Mouse (Mus musculus) heart, embryonic 10.5 days (tissue): Measurements from ENCODE around the gene Set. TPM values are rescaled to one million over a fixed set of nuclear protein-coding genes. Genes with fewer than 3 reads are reported as not detected.

Experiments
- DNase-seq: peaks from one replicate; pipeline ENCODE4 v3.0.0-alpha.2; 2017; ENCODE audit warnings: low spot score
- H3K27ac ChIP-seq: fragments of 300-500 bp; sonication (generic); 2 replicates; pipeline ENCODE4 v1.5.1; 2016; ENCODE audit warnings: mild to moderate bottlenecking
- H3K27me3 ChIP-seq: fragments of 300-500 bp; sonication (generic); 2 replicates; pipeline ENCODE4 v1.6.1; 2016; ENCODE audit warnings: mild to moderate bottlenecking; ENCODE audit not compliant: poor library complexity, insufficient read depth, severe bottlenecking
- H3K36me3 ChIP-seq: fragments of 300-500 bp; sonication (generic); 2 replicates; pipeline ENCODE4 v1.6.1; 2016; ENCODE audit warnings: mild to moderate bottlenecking, moderate library complexity
- H3K4me1 ChIP-seq: fragments of 300-500 bp; sonication (generic); 2 replicates; pipeline ENCODE4 v1.6.1; 2016; ENCODE audit warnings: mild to moderate bottlenecking
- H3K4me3 ChIP-seq: fragments of 300-500 bp; sonication (generic); 2 replicates; pipeline ENCODE4 v1.5.1; 2016; ENCODE audit warnings: mild to moderate bottlenecking, moderate library complexity
- H3K9me3 ChIP-seq: fragments of 300-500 bp; sonication (generic); 2 replicates; pipeline ENCODE4 v1.6.1; 2016; ENCODE audit warnings: mild to moderate bottlenecking, moderate library complexity
- WGBS: fragments of 180-500 bp; shearing (Covaris S2); methylation state at CpG from one replicate; pipeline ENCODE4 v1.1.7; 2016; 5-methylcytosine and 5-hydroxymethylcytosine counted together
- polyA plus RNA-seq: library from polyadenylated mRNA; unstranded; fragments of >200 nt; fragmentation: Nextera tagmentation; extraction: Ambion mirVana; gene quantifications from 2 replicates; pipeline ENCODE4 v1.2.1, GENCODE M21; 2016

The Set gene
- 341 and 570 TPM in 2 replicates for polyA plus RNA-seq

DNA sequence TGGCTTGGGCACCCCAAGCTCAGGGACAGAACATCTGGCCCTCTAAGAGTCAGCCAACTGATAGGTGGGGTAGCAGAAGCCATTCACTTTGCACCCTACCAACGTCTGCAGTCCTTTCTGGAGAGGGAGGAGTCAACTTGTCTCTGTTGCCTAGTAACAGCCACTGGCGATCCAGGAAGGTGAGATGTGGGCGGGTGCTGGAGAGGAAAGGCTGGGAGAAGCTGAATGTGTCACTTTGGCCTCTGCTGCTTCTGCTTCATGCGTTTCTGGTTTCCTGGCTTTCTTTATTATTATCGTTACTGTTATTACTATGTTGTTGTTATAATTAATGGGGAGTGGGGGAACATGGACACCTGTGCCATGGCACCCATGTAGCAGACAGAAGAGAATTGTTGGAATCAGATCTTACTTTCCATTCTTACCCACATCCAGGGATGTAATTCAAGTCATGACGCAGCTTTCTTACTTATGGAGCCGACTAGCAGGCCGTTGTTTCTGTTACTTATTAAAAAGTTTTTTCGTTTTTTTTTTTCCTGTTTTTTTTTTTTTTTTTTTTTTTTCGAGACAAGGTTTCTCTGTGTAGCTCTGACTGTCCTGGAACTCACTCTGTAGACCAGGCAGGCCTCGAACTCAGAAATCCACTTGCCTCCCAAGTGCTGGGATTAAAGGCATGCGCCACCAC lies at the start of gene Set:
TSS of gene Set (plus strand) at position 156 of the 682 bp plus-strand sequence.
- no peak for DNase-seq
- Histone ChIP-seq H3K27ac (no peak within 1 kb of the TSS), H3K9me3 (no peaks in the 10 kb centered on the region), H3K4me1 (peaks cover 14% of the 10 kb centered on the region), H3K36me3 (no peaks in the 10 kb centered on the region), H3K4me3 (no peak within 1 kb of the TSS), H3K27me3 (no peaks in the 10 kb centered on the region)
- 49% methylated on average over 12 of the region's 12 CpGs for WGBS

DNA sequence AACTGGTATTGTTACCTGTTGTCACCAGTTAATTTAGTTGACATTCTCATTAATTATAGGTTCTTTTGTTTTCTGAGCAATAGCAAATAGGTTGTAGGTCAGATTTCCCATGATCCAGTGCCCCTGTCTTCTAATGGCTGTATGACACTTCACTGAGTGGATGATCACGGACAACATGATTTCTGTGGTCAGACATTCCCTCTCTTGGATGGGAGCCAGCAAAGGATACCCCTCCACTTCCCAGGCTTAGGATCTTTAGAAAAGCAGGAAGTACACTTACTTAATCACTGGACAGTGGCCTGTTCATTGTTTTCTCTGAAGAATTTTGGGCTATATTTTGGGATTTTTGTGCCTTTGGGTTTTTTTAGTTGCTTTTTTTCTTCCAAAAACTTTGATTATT lies 48.1 kb upstream of the Set start:
- H3K36me3 ChIP-seq: peaks cover 100% of the 10 kb centered on the region
- no peak overlapping the region for H3K4me3 ChIP-seq
- no peak for DNase-seq
- H3K27me3 ChIP-seq: no peaks in the 10 kb centered on the region
- WGBS: 62% methylated on average over 1 of the region's 1 CpGs
- H3K4me1 ChIP-seq: no peaks in the 10 kb centered on the region
- no peak overlapping the region for H3K27ac ChIP-seq
- no peaks in the 10 kb centered on the region for H3K9me3 ChIP-seq

DNA sequence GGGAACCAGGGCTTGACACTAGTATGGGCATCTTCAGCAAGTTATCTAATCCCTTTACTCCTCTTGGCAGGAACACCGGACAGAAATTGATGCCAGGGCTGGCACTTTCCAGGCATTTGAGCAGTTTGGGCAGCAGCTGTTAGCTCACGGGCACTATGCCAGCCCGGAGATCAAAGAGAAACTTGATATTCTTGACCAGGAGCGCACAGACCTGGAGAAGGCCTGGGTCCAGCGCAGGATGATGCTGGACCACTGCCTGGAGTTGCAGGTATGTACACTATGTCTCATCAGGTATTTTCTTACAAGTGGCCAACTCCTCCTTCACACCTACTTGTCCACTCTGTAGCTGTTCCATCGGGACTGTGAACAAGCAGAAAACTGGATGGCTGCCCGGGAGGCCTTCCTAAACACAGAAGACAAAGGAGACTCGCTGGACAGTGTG lies 46.3 kb upstream of the Set start:
- Histone ChIP-seq H3K27ac (no peak overlapping the region), H3K36me3 (peaks cover 100% of the 10 kb centered on the region), H3K27me3 (no peaks in the 10 kb centered on the region), H3K4me3 (no peak overlapping the region), H3K4me1 (no peaks in the 10 kb centered on the region), H3K9me3 (no peaks in the 10 kb centered on the region)
- WGBS: 88% methylated on average over 8 of the region's 8 CpGs
- no peak for DNase-seq

DNA sequence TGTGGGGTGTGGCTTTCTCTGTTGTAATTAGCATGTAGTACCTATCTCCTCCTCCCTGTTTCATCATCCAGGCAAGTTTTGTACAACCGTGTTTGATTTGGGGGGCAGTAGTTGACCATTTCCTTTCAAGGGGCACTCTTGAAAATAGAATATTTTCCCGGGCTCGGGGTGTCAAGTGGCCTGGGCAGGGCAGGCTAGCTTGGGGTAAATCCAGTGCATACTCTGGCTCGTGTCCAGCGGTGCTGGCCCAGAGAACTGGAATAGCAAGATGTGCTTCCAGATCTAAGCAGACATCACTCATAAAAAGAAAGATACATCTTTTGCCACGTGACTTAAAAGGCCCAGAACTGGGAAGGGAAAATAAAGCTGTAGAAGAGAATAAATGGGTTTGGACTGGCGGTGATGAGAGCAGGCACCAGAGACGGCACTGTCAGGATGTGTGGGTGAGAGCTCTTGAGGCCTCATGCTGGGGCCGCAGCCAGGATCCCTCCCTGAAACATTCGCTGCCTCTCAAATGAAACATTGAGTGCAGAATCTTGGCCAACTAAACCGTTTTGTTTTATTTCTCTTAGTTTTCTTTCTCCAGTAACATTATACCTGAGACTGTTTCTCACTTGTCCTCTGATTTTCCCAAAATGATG lies 42.7 kb upstream of the Set start:
- Histone ChIP-seq H3K27ac (no peak overlapping the region), H3K4me3 (no peak overlapping the region), H3K9me3 (no peaks in the 10 kb centered on the region), H3K36me3 (peaks cover 99% of the 10 kb centered on the region), H3K27me3 (no peaks in the 10 kb centered on the region), H3K4me1 (no peaks in the 10 kb centered on the region)
- WGBS: 91% methylated on average over 11 of the region's 11 CpGs
- DNase-seq: no peak

DNA sequence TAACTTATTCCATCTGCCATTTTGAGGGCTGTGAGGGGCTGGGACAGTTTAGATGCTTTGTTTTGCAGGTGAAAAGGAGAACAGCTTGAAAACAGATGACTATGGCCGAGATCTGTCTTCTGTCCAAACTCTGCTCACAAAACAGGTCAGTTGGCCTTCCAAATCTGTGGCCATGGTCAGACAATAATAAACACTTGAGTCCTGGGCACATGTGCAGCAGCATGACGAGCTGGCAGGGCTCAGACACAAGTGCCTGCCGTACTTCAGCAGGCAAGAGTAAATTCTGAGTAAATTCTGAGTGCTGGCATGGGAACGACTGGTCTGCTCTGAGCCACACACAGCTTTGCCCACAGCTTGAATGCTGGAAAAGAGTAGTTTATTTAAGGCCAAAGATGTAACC lies 31.7 kb upstream of the Set start:
- Histone ChIP-seq H3K4me3 (no peak overlapping the region), H3K9me3 (no peaks in the 10 kb centered on the region), H3K27me3 (no peaks in the 10 kb centered on the region), H3K4me1 (no peaks in the 10 kb centered on the region), H3K27ac (no peak overlapping the region), H3K36me3 (peaks cover 99% of the 10 kb centered on the region)
- DNase-seq: no peak
- 88% methylated on average over 4 of the region's 4 CpGs for WGBS

DNA sequence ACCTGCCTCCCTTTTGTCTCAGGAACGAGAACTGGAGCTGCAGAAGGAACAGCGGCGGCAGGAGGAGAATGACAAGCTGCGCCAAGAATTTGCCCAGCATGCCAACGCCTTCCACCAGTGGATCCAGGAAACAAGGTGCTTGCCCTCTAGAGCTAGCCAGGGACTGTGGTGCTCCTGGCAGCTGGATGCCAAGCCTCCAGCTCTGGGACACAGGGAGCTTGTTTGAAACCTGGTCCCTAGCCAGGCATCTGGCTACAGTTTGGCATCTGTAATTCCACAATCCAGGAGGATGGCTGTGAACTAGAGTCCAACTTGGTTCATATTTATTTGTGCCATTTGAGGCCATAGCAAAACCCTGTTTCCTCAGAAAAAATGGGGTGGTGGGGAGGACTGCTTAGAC lies 30.2 kb upstream of the Set start:
- 90% methylated on average over 5 of the region's 5 CpGs for WGBS

DNA sequence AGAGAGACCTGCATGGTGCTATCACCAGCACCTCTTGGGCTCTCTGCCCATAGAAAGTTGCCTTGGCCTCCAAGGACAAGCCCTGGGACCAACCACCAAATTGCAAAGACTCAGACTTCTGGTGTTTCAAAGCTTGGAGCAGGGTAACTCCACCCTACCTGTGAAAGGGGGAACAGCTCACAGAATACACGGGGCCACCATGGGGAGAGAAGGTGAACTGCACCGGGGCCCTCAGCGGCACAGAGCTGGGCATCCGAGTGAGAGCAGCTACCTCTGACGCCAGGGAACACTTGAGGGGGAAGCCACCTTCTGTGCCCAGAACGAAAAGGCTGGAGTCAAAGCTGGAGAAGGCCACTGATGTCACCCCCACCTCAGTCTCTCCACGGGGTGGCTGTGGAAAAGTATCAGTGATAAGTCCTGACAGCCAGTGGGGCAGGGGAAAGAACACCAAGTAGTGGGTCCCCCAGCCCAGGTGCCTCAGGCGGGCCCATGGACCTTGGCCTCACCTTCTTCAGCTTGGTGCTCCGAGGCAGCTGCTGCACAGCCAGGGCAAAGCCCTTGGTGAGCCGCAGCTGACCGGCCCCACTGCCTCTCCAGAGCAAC lies 24.8 kb upstream of the Set start:
- Histone ChIP-seq H3K27ac (no peak overlapping the region), H3K4me1 (peaks cover 5% of the 10 kb centered on the region; the same call in 1 of the 2 replicates), H3K27me3 (no peaks in the 10 kb centered on the region), H3K36me3 (peaks cover 64% of the 10 kb centered on the region), H3K9me3 (no peaks in the 10 kb centered on the region), H3K4me3 (no peak overlapping the region)
- WGBS: 61% methylated on average over 11 of the region's 11 CpGs
- no peak for DNase-seq

More for the DNA sequence above, 30.2 kb upstream of the Set start:
- H3K4me3 ChIP-seq: no peak overlapping the region
- H3K4me1 ChIP-seq: no peaks in the 10 kb centered on the region
- DNase-seq: no peak
- H3K27me3 ChIP-seq: no peaks in the 10 kb centered on the region
- H3K9me3 ChIP-seq: no peaks in the 10 kb centered on the region
- H3K36me3 ChIP-seq: peaks cover 100% of the 10 kb centered on the region
- H3K27ac ChIP-seq: no peak overlapping the region

DNA sequence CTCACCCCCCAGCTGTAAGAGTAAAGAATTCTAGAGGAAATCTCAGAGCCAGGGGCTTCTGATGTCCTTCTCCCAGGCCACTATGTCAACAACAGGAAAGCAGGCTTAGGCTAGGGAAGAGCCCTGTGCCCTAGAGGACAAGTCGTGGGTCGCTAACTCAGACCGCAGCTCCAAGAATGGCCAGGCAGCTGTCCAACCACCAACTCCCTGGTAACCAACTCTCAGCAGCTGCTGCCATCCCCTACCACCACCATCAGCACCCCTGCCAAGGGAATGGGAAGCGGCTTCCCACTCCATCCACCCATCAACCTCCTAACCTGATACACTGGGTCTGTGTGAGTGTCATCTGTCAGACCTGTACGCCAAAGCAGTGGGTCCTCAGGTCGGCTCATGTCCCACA lies 24.2 kb upstream of the Set start:
- WGBS: 69% methylated on average over 6 of the region's 6 CpGs
- H3K4me3 ChIP-seq: no peak overlapping the region
- no peaks in the 10 kb centered on the region for H3K27me3 ChIP-seq
- H3K9me3 ChIP-seq: no peaks in the 10 kb centered on the region
- H3K27ac ChIP-seq: no peak overlapping the region
- peaks cover 63% of the 10 kb centered on the region for H3K36me3 ChIP-seq
- H3K4me1 ChIP-seq: peaks cover 5% of the 10 kb centered on the region; the same call in 1 of the 2 replicates
- DNase-seq: no peak

DNA sequence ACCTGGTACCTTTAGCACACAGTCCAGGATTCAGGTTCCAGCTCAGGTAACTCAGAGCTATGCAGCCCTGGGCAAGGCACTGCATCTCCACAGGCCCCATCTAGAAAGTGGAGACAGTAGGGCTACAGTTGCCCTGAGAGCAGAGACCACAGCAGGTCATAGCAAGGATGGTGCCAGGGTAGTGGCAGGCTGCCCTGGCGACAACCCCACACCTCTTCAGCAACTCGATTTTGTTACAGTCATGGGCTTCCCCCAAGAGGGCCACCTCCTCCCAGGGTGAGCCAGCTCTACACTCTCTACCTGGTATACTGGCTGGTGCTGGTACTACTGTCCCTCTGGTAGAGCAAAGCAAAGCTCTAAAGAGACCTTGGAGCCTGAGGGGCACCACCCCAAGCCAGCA lies 19.4 kb upstream of the Set start:
- peaks cover 11% of the 10 kb centered on the region for H3K4me1 ChIP-seq
- DNase-seq: no peak
- H3K9me3 ChIP-seq: no peaks in the 10 kb centered on the region
- no peaks in the 10 kb centered on the region for H3K27me3 ChIP-seq
- H3K4me3 ChIP-seq: no peak overlapping the region
- H3K27ac ChIP-seq: no peak overlapping the region
- whole genome bisulfite sequencing: 68% methylated on average over 2 of the region's 2 CpGs
- peaks cover 16% of the 10 kb centered on the region for H3K36me3 ChIP-seq

DNA sequence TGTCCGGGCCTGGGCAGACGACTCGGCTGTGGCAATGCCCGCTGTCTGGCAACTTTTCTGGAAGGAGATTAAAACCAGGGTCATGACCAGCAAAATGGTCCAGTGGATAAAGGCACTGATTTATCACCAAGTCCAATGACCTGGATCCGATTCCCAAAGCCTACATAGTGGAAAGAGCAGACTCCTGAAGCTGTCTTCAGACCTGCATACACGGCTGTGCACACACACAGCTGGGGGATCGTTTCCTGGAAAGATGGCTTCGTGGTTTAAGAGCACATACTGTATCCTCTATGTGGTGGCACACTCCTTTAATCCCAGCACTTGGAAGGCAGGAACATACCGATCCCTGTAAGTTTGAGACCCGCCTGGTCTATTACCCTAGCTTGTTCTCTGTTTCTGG lies 18.8 kb upstream of the Set start:
- Histone ChIP-seq H3K4me1 (peaks cover 8% of the 10 kb centered on the region), H3K4me3 (no peak overlapping the region)

DNA sequence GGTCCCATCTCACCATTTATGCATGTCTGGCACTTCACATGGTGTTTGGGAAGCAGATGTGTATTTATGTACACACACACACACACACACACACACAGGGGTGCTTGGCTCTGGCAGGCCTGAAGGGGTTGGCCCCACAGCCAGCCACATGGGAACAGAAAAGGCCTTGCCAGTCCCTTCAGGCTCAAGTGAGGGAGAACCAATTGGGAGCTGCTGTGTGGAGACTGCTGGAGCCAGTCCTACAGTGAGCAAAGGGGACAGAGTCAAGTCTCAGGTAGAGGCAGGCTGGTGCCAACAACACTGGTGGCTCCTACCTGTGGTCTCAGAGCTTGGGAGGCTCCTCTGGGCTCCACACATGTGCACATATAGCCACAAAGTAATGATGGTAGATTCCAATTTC lies 17.5 kb upstream of the Set start:
- H3K36me3 ChIP-seq: peaks cover 12% of the 10 kb centered on the region
- DNase-seq: no peak
- H3K27me3 ChIP-seq: no peaks in the 10 kb centered on the region
- H3K9me3 ChIP-seq: no peaks in the 10 kb centered on the region
- H3K27ac ChIP-seq: no peak overlapping the region
- peaks cover 5% of the 10 kb centered on the region; the same call in 1 of the 2 replicates for H3K4me1 ChIP-seq
- H3K4me3 ChIP-seq: no peak overlapping the region

More for the DNA sequence above, 18.8 kb upstream of the Set start:
- 85% methylated on average over 10 of the region's 10 CpGs for WGBS
- DNase-seq: no peak
- Histone ChIP-seq H3K27ac (no peak overlapping the region), H3K36me3 (peaks cover 12% of the 10 kb centered on the region), H3K9me3 (no peaks in the 10 kb centered on the region), H3K27me3 (no peaks in the 10 kb centered on the region)

DNA sequence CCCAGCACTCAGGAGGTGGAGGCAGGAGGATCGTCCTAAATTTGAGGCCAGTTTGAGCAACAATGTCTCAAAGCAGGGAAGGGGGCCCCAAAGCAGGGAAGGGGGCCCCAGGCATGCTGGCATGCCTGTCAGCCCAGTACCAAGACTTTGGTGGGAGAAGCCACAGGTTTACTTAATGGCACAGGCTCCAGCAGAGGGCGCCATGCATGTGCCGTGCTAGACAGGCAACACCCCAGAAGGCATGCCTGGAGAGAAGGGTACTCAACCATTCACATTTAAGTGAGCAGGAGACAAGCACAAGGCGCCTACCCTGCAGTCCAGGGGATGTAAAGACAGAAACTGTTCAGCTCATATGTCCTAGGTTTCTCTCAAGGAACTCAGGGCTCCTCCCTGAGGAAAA lies 14.7 kb upstream of the Set start:
- Histone ChIP-seq H3K27ac (no peak overlapping the region), H3K9me3 (no peaks in the 10 kb centered on the region), H3K4me1 (peaks cover 8% of the 10 kb centered on the region; the same call in 1 of the 2 replicates), H3K27me3 (no peaks in the 10 kb centered on the region), H3K4me3 (0 out of 2 replicates have a peak overlapping the region, but pooled peaks have one; percentile 3), H3K36me3 (peaks cover 12% of the 10 kb centered on the region)
- peak; percentile 86 for DNase-seq
- 9% methylated on average over 4 of the region's 4 CpGs for WGBS

DNA sequence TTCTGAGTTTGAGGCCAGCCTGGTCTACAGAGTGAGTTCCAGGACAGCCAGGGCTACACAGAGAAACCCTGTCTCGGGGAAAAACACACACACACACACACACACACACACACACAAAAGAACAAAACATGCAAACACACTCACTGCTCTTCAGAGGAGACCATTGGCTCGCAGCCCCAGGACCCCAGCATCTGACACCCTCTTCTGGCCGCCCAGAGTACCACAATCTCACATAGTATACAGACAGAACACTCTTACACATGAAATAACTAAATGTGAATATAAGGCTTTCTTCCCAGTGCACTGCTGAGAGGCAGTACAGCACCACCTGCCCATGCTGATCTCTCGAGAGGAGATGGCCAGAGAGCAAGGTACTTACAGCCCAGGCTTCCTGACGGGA lies 12.6 kb upstream of the Set start:
- Histone ChIP-seq H3K4me1 (peaks cover 12% of the 10 kb centered on the region; the same call in 1 of the 2 replicates), H3K36me3 (peaks cover 5% of the 10 kb centered on the region; the same call in 1 of the 2 replicates), H3K27ac (no peak overlapping the region), H3K27me3 (no peaks in the 10 kb centered on the region), H3K4me3 (no peak overlapping the region), H3K9me3 (no peaks in the 10 kb centered on the region)
- WGBS: 76% methylated on average over 5 of the region's 5 CpGs
- DNase-seq: no peak
